Mouse (Mus musculus) brain, adult 2 months (tissue): Measurements from ENCODE around the gene Leng8.

Experiments used
- DNase-seq: peaks from one replicate; pipeline ENCODE4 v3.0.0; 2011; ENCODE audit warnings: low read depth, low spot score

The Leng8 gene

DNA sequence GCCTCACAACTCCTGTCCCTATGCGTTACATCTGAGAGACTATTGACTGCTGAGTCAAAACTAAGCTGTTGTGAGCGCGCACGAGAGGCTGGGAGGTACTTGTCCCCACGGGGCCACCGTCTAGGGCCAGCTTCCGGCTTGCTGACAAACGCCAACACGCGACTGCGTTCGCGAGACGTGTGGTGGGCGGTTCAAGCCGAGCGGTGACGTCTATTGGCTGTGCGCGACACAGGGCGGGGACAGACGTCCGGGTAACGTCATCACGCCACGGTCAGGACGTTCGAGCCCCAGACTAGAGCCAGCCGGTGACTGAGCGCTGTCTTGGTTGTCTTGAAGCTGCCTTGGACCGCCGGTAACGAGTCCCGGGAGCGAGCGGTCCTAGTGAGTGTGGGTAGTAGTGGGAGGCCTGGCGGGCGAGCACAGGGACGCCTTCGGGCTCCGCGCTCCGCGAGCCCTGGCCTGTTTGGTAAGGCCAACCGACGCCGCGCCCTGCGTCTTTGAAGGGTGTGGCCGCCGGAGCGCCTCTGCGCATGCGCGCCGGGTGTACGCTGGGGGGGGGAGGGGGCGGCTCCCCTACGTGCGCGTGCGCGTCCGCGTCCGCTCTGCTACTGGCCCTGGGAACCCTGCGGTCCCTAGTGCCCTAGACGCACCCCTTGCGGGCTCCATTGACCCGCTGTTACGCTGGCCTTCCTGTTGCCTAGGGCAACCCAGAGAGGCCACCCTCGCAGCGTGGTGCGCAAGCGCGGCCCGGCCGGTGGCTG lies at the start of gene Leng8:
Leng8 (plus strand) TSS at position 269 of the 761 bp plus-strand sequence.
- DNase-seq: peak; percentile 100

GRCm38 (mm10) chr7:4087238-4087895 lies 49.5 kb upstream of the Leng8 start:
- DNase-seq: peak; percentile 82

DNA sequence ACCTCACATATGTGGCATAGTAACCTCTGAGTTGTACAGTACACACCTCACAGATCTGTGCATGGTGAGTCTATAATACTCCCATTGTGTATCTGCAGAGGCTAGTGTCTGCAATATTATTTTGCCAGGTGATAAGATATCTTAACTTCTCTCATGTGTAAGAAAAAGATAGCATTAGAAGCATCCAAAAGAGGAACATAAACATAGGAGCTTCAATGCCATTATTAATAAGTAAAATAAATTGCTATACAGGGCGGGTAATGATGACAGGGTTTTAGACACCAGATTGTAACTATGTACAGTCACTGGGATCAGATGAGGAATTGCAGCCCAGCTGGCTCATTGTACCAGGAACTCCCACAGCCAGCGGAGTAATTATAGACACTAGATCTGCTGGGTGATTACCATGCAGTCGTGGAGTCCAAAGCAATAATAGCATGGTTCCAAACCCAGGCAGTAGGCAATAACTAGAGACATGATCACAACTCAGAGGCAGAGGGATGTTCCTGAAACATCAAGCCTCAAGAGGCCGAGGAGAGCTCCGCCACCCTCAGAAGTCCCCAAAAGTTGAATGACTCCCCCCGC lies 48.9 kb upstream of the Leng8 start:
- peak; percentile 88 for DNase-seq

DNA sequence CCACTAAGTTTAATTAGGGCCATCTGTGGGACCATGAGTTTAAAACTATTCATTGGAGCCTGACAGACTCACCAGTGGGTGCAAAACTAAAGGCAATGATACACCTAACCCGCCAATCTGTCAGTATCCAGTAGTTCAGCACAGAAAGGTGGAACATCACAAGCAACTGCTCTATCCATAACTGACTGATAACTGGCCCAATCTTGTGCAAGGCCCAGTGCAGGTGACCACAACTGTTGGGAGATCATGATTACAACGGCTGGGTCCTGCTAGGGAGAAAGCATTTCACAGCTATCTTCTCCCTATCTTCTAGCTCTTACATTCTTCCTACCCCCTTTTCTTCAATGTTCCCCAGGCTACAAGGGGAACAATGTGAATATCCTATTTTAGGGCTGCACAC lies 48.2 kb upstream of the Leng8 start:
- DNase-seq: no peak

DNA sequence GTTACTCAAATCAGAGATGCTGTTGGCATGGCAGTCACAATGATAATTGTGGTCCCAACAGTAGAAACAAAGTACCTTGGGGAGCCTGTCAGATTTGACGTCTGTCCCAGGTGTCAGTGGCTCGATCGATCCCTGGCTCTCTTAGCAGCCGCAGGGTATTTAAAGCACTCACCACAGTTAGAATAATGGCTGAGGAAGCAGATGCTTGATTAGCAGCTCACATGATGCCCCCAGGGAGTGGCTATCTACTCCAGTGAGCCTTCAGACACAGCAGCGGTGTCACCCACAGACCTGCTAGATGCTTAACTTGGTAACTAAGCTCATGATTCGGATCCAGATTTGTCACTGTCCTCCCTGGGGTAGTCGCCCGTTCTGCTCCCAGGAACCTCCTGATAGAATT lies 45.7 kb upstream of the Leng8 start:
- no peak for DNase-seq

DNA sequence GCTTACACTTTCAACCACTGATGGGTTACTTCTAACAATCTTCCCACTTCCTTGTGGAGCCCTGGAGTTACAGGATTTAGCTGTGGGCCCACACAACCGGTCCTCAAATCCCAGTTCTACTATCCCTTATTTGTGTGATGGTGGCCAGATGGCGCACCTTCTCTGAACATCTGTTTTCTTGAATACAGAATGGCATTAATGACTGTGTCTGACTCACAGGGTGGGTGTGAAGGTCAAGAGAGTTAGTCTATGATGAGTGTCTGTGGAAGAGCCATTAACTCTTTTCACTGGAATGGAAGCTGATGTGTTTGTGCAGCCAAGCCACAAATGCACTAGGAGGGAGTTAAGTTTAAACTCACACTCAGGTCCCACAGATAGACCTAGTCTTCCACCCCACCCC lies 38.5 kb upstream of the Leng8 start:
- peak; percentile 32 for DNase-seq

DNA sequence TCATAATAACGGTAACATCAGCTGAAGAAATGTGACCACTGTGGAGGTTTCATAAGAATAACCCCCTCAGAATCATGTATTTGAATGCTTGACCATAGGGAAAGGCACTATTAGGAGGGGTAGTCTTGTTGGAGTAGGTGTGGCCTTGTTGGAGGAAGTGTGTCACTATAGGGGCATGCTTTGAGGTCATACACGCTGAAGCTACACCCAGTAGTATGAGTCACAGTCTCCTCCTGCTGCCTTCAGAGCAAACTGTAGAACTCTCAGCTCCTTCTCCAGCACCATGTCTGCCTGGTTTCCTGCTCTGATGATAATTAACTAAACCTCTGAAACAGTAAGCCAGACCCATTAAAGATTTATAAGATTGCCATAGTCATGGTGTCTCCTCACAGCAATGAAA lies 38.0 kb upstream of the Leng8 start:
- DNase-seq: peak; percentile 29

DNA sequence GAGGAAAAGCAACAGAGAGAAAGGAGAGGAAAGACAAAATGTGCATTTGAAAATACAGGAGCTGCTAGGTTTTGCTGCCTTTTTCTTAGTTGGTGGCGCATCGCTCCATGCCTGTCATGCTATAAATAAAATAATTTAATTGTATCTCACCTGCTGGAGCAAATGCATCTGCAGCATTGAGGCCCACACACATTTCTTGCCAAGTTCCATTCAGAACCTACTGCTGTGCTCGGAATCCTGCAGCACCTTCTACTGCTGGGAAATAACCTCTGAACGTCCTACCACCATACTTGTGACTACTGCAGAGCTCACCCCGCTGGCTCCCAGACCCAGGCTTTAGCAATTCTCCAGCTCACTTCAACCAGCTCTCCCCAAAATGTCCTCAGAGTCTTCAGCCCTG lies 35.7 kb upstream of the Leng8 start:
- peak; percentile 77 for DNase-seq

DNA sequence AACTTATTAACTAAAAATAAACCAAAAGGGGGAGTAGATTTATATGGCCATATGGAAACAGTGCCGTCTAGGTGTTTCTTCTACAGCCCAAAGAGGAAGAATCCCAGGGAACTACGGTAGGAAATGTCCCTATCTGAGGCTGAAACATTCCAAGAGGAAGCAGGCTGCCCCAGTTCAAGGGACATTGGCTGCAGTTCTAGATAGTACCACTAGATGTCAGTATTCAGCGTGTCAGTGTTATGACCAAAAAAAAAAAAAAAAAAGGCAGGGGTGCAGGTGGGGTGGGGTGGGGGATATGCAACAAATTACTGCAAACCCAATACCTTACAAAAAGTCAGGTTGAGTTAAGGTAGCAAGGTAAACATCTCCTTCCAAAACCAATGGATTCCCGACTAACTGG lies 33.4 kb upstream of the Leng8 start:
- DNase-seq: peak; percentile 80

DNA sequence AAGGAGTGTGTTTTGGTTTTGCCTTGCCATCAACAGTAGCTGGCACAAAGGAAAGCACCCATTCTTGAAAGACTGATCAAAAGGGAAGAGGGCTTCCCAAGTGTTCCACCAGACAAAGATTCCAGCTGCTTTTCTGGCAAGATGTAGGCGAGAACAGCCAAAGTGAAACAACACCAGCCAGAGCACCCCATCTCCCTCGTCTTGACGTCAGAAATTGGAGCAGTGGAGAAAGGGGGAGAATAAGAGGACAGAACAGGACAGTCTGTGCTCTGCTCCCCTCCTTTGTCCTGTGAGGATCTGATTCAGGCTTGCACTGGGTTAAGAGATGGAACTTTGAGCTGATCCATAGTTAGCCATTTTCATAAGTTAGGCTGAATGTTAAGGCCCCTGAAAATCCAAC lies 25.1 kb upstream of the Leng8 start:
- peak; percentile 24 for DNase-seq

GRCm38 (mm10) chr7:4117050-4117814 lies 19.6 kb upstream of the Leng8 start:
- peak; percentile 79 for DNase-seq

GRCm38 (mm10) chr7:4119344-4119902 lies 17.4 kb upstream of the Leng8 start, which contains the start of gene Ttyh1:
TSS of gene Ttyh1 (plus strand) at chr7:4119408.
- DNase-seq: peak; percentile 78

GRCm38 (mm10) chr7:4119976-4120921 lies 16.6 kb upstream of the Leng8 start:
- peak; percentile 86 for DNase-seq

- DNase-seq: peak; percentile 67
Observed at GRCm38 (mm10) chr7:4122076-4122768, 14.6 kb upstream of the Leng8 start.

- DNase-seq: peak; percentile 39
Observed at GRCm38 (mm10) chr7:4122783-4123182, 14.1 kb upstream of the Leng8 start.

DNA sequence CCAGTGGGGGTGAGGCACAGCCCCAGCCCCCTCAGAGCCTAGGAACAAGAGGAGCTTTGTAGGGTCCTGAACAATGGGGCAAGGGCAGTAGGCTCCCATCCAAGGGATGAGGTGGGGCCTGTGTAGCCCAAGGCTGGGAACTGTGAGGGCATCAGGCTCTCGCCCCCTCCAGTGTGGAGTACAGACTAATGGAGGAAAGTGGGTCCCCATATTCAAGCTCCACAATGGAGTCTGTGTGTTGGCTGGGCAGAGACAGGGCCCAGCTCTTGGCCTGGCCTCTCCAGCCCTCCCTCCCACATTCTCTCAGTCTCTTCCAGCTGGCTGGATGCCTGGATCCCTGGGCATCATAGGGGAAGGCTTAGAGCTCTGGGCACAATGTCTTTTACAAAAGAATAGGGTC lies 13.1 kb upstream of the Leng8 start:
- DNase-seq: peak; percentile 95

DNA sequence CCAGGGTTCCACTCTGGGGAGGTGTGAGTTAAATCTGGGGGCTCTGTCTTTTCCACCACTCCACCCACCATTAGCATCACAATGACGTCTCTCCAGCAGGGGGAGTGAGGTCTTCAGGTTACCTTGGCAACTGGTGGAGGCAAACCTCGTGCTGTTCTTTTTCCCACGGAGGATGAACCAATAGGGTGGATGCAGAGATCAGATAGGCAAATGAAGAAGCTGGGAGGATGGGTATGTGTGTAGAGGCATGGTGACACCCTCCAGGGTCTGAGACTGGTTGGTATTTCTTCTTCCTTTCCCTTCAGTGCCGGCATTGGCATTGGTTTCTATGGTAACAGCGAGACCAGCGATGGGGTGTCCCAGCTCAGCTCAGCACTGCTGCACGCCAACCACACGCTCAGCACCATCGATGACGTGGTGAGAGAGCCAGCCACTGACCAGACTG lies 12.5 kb upstream of the Leng8 start:
- peak; percentile 97 for DNase-seq

GRCm38 (mm10) chr7:4124856-4125255 lies 12.0 kb upstream of the Leng8 start:
- no peak for DNase-seq

- DNase-seq: no peak
Observed at GRCm38 (mm10) chr7:4125306-4125705, 11.5 kb upstream of the Leng8 start.
